ENCODE assay signal across 11 mouse cellular contexts in genomic region chr9:116676445-116676844, GRCm38 (mm10).
DNase-seq lines count a peak whose midpoint lies in the region; ATAC-seq and TF ChIP-seq lines count a peak whose summit lies in the region.
"Had no signal": no experiment of that assay in that cellular context is flagged by ENCODE, and none has a peak within 500 bp of the region (broad histone marks: within the 10 kb centered on the region; RNA-seq: fewer than 3 reads in every experiment).

No protein-coding gene starts in this region.

- intact Hi-C loops in left cerebral cortex, postnatal 4 days (cut with DNase I) = no loop called here
- intact Hi-C loops in left cerebral cortex, postnatal 36 days (cut with DNase I) = no loop called here

- H3K9ac ChIP-seq in embryonic facial prominence, embryonic 14.5 days (ENCODE audit: low read depth, low read length) = no peak overlapping the region
- H3K9ac ChIP-seq: liver, embryonic 13.5 days; neural tube, embryonic 15.5 days had no signal

- 0 out of 2 replicates have a peak, but pooled peaks cover 8% of the 10 kb centered on the region for H3K36me3 ChIP-seq in embryonic facial prominence, embryonic 14.5 days (ENCODE audit: control insufficient read depth, insufficient read depth, low read length)
- H3K36me3 ChIP-seq in embryonic facial prominence, embryonic 10.5 days (replicated peaks) = no peaks in the 10 kb centered on the region
- H3K36me3 ChIP-seq: liver, embryonic 13.5 days; neural tube, embryonic 15.5 days had no signal

- peak overlapping the region; percentile 24 for H3K27ac ChIP-seq in embryonic facial prominence, embryonic 14.5 days (replicated peaks; ENCODE audit: low read depth, low read length)
- no peak overlapping the region for H3K27ac ChIP-seq in embryonic facial prominence, embryonic 10.5 days (replicated peaks)
- peak overlapping the region; percentile 5; the same call in 1 of the 2 replicates for H3K27ac ChIP-seq in layer of hippocampus, adult 2 months
- H3K27ac ChIP-seq: liver, embryonic 13.5 days; neural tube, embryonic 15.5 days had no signal

- no peaks in the 10 kb centered on the region for H3K4me1 ChIP-seq in embryonic facial prominence, embryonic 14.5 days (ENCODE audit: control insufficient read depth, insufficient read depth, low read length)
- no peaks in the 10 kb centered on the region for H3K4me1 ChIP-seq in embryonic facial prominence, embryonic 10.5 days
- H3K4me1 ChIP-seq: liver, embryonic 13.5 days; neural tube, embryonic 15.5 days had no signal

- no peaks in the 10 kb centered on the region for H3K27me3 ChIP-seq in embryonic facial prominence, embryonic 14.5 days (replicated peaks; ENCODE audit: control insufficient read depth, insufficient read depth, low read length)
- H3K27me3 ChIP-seq in embryonic facial prominence, embryonic 10.5 days (replicated peaks; ENCODE audit: low read depth, poor library complexity, severe bottlenecking) = no peaks in the 10 kb centered on the region
- H3K27me3 ChIP-seq: liver, embryonic 13.5 days; neural tube, embryonic 15.5 days had no signal

- no peak overlapping the region for H3K4me2 ChIP-seq in embryonic facial prominence, embryonic 14.5 days (ENCODE audit: low read depth, low read length)
- H3K4me2 ChIP-seq: liver, embryonic 13.5 days; neural tube, embryonic 15.5 days had no signal

- H3K9me3 ChIP-seq in embryonic facial prominence, embryonic 14.5 days (ENCODE audit: control insufficient read depth, low read length) = no peaks in the 10 kb centered on the region
- no peaks in the 10 kb centered on the region for H3K9me3 ChIP-seq in embryonic facial prominence, embryonic 10.5 days
- H3K9me3 ChIP-seq: liver, embryonic 13.5 days; neural tube, embryonic 15.5 days had no signal

- 56% methylated on average over 2 of the region's 2 CpGs for WGBS in embryonic facial prominence, embryonic 14.5 days
- WGBS in embryonic facial prominence, embryonic 10.5 days = 78% methylated on average over 2 of the region's 2 CpGs

- no peak for TF ChIP-seq CTCF in layer of hippocampus, adult 2 months (conservative IDR thresholded peaks at IDR 0.05)

- DNase-seq in embryonic facial prominence, embryonic 14.5 days (ENCODE audit: low spot score) = peak; percentile 59
- DNase-seq in embryonic facial prominence, embryonic 10.5 days (ENCODE audit: low spot score) = no peak
- peak; percentile 3 for DNase-seq in left cerebral cortex, postnatal 4 days
- DNase-seq in left cerebral cortex, adult 11 months (ENCODE audit: low spot score) = no peak
- DNase-seq in layer of hippocampus, adult 2 months (ENCODE audit: low spot score in 2 of 2) = peak; percentile 33 to 37
- DNase-seq in skeletal muscle tissue, adult 2 months (ENCODE audit: low read depth, low spot score) = peak; percentile 18
- DNase-seq in left cerebral cortex, postnatal 36 days (ENCODE audit: low spot score in 2 of 2) = no peak
- DNase-seq: liver, embryonic 13.5 days; thymus, adult 2 months had no signal

- no peak overlapping the region for H3K4me3 ChIP-seq in embryonic facial prominence, embryonic 14.5 days (ENCODE audit: low read depth, low read length)
- H3K4me3 ChIP-seq in embryonic facial prominence, embryonic 10.5 days = no peak overlapping the region
- H3K4me3 ChIP-seq in layer of hippocampus, adult 2 months = no peak overlapping the region
- H3K4me3 ChIP-seq: liver, embryonic 13.5 days; neural tube, embryonic 15.5 days had no signal

- ATAC-seq in embryonic facial prominence, embryonic 14.5 days (ENCODE audit: low read depth) = peak; percentile 82
- no peak for ATAC-seq in granulocyte monocyte progenitor cell, adult 5-6 weeks (replicated peaks; ENCODE audit: poor library complexity, severe bottlenecking)

Comparison
In these comparisons a context has a peak if more than half of its experiments do, and no peak if none do; other contexts are left out.
1. DNase-seq: peak in embryonic facial prominence, embryonic 14.5 days (single experiment), left cerebral cortex, postnatal 4 days (single experiment), layer of hippocampus, adult 2 months (2 of 2) and skeletal muscle tissue, adult 2 months (single experiment); none in embryonic facial prominence, embryonic 10.5 days (single experiment), left cerebral cortex, adult 11 months (single experiment) and left cerebral cortex, postnatal 36 days (0 of 2).